Mouse (Mus musculus): ENCODE data around the gene Gpr176.

DNA sequence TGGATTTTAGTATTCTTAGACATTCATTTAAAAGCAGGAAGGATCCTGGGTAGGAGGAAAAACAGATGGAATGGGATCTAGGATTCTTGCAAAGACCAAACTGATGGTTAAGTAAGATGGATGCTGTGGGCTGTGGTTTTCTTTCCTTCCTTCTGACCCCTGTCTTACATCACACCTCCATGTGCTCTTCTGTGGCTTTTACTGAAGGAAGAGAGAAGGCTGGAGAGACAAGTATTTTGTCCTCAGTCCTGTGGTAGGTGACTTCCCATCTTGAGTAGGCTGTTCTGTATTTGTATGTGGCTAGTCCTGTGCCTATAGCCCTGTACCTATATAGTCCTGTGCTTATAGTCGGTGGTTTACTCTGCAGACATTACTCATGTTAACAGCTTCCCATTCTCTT, 2.3 kb upstream of the Gpr176 start:
- TF ChIP-seq POLR2A (IDR thresholded peaks at IDR 0.05; ENCODE audit: borderline replicate concordance, insufficient read depth, low read length) (no peak), CTCF (IDR thresholded peaks at IDR 0.05; ENCODE audit: borderline replicate concordance, insufficient read depth, low read depth, low read length) (no peak)

All from cerebellum, adult 2 months (tissue).